ENCODE assay signal across 8 mouse cellular contexts in the genomic region with DNA sequence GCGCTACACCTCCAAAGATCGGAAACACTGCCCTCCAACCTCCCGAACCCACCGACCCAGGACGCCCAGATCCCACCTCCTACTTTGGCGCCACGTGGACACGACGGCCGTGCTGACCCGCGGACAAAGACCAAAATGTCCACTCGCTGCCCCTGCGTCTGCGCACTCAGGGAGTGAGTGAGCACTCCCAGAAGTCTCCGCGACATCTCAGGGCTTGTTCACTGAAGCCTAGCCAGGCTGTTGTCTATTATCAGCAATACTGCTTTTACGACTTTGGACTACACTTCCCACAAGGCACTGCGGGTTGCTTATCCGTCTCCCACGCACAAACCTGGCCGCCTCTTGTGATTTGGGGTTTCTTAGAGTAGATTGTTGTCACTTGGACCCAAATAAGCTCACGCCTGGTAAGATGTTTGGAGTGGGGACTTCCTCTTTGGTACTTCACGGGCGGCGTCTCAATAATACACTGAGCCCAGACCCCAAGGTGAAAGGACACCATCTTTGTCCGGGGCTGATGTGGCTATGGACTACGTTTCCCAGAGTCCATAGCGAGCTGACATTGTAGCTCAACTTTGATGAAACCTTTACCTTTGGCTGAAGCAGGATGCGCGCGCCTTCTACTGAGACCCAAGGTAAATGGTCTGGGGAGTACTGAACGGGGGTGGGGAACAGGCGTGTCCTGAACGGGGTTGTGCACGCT. TPM values are rescaled to one million over a fixed set of nuclear protein-coding genes. Genes with fewer than 3 reads are reported as not detected.
A peak's percentile ranks its signal among the peaks of the same experiment; 100 is the strongest.
DNase-seq lines count a peak whose midpoint lies in the region; ATAC-seq and TF ChIP-seq lines count a peak whose summit lies in the region.

A gene (minus strand): TSS at position 168 of the 700 bp plus-strand sequence.

- H3K9me3 ChIP-seq in hindbrain, postnatal 0 days (ENCODE audit: low read length), result no peaks in the 10 kb centered on the region

- peak within 1 kb of the TSS; percentile 96 for H3K27ac ChIP-seq in gastrocnemius, adult 2 months
- peak within 1 kb of the TSS; percentile 93 for H3K27ac ChIP-seq in hindbrain, postnatal 0 days
- peak within 1 kb of the TSS; percentile 100 for H3K27ac ChIP-seq in left cerebral cortex, adult 2 months

- peaks cover 11% of the 10 kb centered on the region for H3K4me1 ChIP-seq in hindbrain, postnatal 0 days (ENCODE audit: insufficient read depth, low read length)

- TF ChIP-seq CTCF in gastrocnemius, adult 2 months (IDR thresholded peaks at IDR 0.05), result no peak
- no peak for TF ChIP-seq CTCF in hindbrain, postnatal 0 days (IDR thresholded peaks at IDR 0.05; ENCODE audit: low read depth)
- TF ChIP-seq CTCF in left cerebral cortex, adult 2 months (IDR thresholded peaks at IDR 0.05), result no peak

- H3K9ac ChIP-seq in hindbrain, postnatal 0 days (replicated peaks; ENCODE audit: low read length), result peak within 1 kb of the TSS; percentile 80

- WGBS in hindbrain, postnatal 0 days, result under 1% methylated on average over 36 of the region's 36 CpGs

- peak within 1 kb of the TSS; percentile 67 for H3K4me2 ChIP-seq in hindbrain, postnatal 0 days (ENCODE audit: low read depth, low read length)

- intact Hi-C loops in gastrocnemius, adult 2 months (cut with DNase I), result loop anchor here (5.0 kb wide), 2 partner anchors 72 to 157 kb away; no protein-coding TSS in a partner anchor
- intact Hi-C loops in left cerebral cortex, adult 2 months (cut with DNase I), result loop anchor here (2.0 to 5.0 kb wide), 2 partner anchors 71 to 157 kb away; no protein-coding TSS in a partner anchor

- H3K4me3 ChIP-seq in gastrocnemius, adult 2 months, result peak within 1 kb of the TSS; percentile 85
- peak within 1 kb of the TSS; percentile 68 for H3K4me3 ChIP-seq in hindbrain, postnatal 0 days (ENCODE audit: low read length)
- H3K4me3 ChIP-seq in left cerebral cortex, adult 2 months, result peak within 1 kb of the TSS; percentile 51

- no peaks in the 10 kb centered on the region for H3K27me3 ChIP-seq in hindbrain, postnatal 0 days (ENCODE audit: insufficient read depth, low read length)

- peak; percentile 95 for DNase-seq in ZHBTc4 (ENCODE audit: low read depth, low spot score)
- peak; percentile 93 for DNase-seq in gastrocnemius, adult 2 months
- peak; percentile 98 for DNase-seq in hindbrain, postnatal 0 days (ENCODE audit: low spot score)
- DNase-seq in left cerebral cortex, adult 2 months (ENCODE audit: extremely low spot score in 1 of 2, low spot score in 2 of 2), result peak; percentile 88 to 91
- DNase-seq in right cerebral cortex, adult 2 months (ENCODE audit: low spot score in 2 of 2), result peak; percentile 95 to 98
- peak; percentile 92 for DNase-seq in urinary bladder, postnatal 14 days (ENCODE audit: low spot score)

- ATAC-seq in common myeloid progenitor, adult 5-6 weeks (replicated peaks; ENCODE audit: low read depth, poor library complexity, severe bottlenecking), result peak; percentile 96
- ATAC-seq in hindbrain, postnatal 0 days, result peak; percentile 97
- ATAC-seq in megakaryocyte, adult 5-6 weeks (ENCODE audit: poor library complexity, severe bottlenecking), result peak; percentile 98

- no peaks in the 10 kb centered on the region; the same call in 1 of the 2 replicates for H3K36me3 ChIP-seq in hindbrain, postnatal 0 days (ENCODE audit: insufficient read depth, low read length)

RNA-seq across cellular contexts. Expression of the gene that starts here (rescaled TPM):
- 113 and 122 TPM in 2 replicates for total RNA-seq in common myeloid progenitor, adult 5-6 weeks (2017)
- 10 to 100 TPM; 28.5 to 32.5 TPM for total RNA-seq in gastrocnemius, adult 2 months (2021)
- total RNA-seq in hindbrain, postnatal 0 days (2014; rRNA removed), result 40.6 and 46.4 TPM in 2 replicates
- 10.0 and 10.2 TPM in 2 replicates for polyA plus RNA-seq in hindbrain, postnatal 0 days (2015; fragmentation: Nextera tagmentation; extraction: Ambion mirVana)
- 10 to 100 TPM; 47.3 to 49.9 TPM for total RNA-seq in left cerebral cortex, adult 2 months (2021)
- total RNA-seq in megakaryocyte, adult 5-6 weeks (2015), result 16.6 and 25.2 TPM in 2 replicates
- 32.8 and 35.2 TPM in 2 replicates for total RNA-seq in megakaryocyte, adult 5-6 weeks (2017)

Comparison
In these comparisons a context has a peak if more than half of its experiments do, and no peak if none do; other contexts are left out.
1. Peak in every context shown above with its lines: DNase-seq, ATAC-seq, H3K4me3 ChIP-seq and H3K27ac ChIP-seq.